Mouse (Mus musculus) kidney, adult 18-20 months (tissue): ENCODE results near the gene Dhx58.
A peak's percentile ranks its signal among the peaks of the same experiment; 100 is the strongest.
"Not testable (repeated sequence)": the region's sequence is repeated elsewhere in the genome, so short reads cannot be mapped to it uniquely, and the experiment has no call there.

Source experiments
- DNase-seq: peaks from one replicate; pipeline ENCODE4 v3.0.0; 2021

Dhx58 gene

DNA sequence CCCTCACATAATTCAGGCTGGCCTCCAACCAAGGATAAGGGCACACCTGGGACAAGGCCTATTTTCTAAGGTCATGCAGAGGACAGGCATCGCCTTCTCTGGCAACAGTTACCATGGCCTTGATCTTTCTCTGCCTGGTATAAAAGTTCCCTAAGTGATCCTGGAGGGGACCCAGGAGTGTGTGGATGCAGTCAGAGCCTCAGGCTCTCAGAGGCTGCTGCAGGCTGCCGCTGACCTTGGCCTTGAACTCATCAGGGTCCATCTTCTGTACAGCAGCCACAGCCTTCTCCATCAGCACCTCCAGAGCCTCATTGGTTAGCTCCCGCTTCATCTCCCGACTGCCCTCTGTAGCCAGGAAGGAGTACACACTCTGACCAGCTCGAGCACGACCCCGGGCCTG lies 6.2 kb downstream of the Dhx58 start:
- DNase-seq = no peak

GRCm38 (mm10) chr11:100694926-100695325 lies 9.1 kb downstream of the Dhx58 start:
- peak; percentile 78 for DNase-seq

DNA sequence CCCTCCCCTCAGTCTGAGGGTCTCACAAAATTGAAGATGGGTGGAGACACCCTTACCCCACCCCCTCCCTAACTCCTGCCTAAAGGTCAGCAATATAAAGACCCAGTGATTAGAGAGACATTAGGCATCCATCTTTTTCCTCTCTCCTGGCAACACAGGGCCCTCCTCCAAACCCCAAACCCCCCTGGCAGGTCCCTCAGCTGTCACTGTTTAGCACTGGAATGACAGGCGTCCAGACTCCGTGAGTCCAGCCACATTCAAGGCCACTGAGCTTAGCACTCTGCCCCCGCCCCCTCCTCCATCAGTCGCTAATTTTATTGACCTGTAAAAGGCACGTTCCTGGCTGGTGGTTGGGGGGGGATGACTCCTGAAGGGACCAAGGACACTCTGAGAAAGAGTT lies 10.9 kb downstream of the Dhx58 start:
- no peak for DNase-seq

DNA sequence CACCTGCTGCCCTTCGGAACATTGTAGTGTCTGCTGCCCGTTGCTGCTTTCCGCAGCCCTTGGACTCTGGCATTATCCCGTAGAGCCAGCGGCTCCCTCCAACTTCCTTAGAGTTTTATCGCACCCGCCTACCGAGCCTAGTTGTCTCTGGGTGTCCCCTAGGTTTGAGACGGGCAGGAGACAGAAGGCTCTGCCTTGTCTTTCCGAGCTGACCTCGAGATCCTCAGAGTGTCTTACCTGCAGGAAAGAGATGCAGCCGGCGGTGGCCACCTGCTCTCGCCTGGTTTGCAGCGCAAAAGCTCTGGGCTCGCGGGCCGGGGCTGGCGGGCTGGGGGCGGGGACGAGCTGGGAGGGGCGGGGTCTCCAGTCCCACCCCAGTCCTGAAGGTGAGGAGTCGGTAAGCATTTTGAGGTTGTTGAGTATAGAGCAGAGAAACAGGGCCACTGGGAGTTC lies 11.9 kb downstream of the Dhx58 start, which contains the start of gene Zfp385c:
Zfp385c (minus strand) TSS at position 292 of the 453 bp plus-strand sequence.
- DNase-seq = no peak

- DNase-seq = no peak
These were observed 13.7 kb downstream of the Dhx58 start for GRCm38 (mm10) chr11:100690389-100690788.

DNA sequence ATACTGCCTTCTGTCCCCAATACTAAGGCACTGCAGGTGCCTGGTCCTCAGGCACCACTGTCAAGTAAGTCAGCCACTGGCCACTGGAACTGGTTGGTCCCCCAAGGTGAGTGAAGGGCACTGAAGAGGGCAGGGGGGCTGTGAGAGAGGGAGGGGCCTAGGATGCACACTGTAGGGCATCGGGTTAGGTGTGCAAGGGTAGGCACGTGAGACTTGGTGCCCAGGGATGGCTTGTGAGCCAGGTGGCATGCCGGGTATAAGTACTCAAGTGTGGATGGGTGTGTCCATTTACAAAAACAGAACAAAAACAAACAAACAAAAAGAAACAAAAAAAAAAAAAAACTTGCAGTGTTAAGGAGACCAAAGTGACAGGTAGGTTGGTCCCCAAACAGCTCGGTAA lies 15.6 kb downstream of the Dhx58 start:
- DNase-seq = no peak

GRCm38 (mm10) chr11:100687265-100687664 lies 16.8 kb downstream of the Dhx58 start:
- DNase-seq = no peak

DNA sequence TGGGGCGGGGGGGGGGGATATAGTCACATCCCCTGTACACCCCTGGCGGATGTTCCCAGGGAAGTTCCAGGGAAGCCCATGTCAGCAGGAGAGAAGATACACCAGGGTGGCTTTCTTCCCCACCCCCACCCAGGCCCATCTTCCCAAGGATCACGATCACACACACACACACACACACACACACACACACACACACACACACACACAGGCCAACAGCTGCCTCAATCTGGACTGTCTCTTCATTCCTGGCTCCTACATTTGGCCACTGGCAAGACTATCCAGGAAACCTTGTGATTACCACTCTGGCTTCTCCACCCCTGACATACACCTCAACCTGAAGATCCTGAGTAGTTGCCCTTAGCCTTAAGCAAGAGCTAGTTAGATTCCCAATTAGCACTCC lies 18.7 kb downstream of the Dhx58 start:
- no peak for DNase-seq

DNA sequence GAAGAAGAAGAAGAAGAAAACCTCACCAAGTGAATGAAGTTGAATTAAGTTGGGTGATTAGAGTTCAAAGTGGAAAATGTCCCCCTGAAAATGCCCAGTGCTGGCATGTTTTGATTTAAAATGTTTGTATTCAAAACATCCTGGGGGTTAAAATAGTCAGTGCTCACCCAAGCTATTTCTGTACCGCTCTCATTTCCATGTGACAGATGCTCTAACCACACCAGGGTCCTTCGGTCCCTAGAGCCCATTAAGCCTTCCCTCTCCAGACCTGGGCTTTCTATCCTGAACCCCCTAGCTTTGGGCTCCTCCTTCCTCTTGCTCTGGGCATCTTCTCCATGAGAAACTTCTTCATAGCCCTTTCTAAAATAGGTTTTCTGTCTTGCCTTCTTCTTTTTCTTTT lies 20.0 kb downstream of the Dhx58 start:
- DNase-seq = no peak

GRCm38 (mm10) chr11:100682526-100682925 lies 21.5 kb downstream of the Dhx58 start:
- no peak for DNase-seq

DNA sequence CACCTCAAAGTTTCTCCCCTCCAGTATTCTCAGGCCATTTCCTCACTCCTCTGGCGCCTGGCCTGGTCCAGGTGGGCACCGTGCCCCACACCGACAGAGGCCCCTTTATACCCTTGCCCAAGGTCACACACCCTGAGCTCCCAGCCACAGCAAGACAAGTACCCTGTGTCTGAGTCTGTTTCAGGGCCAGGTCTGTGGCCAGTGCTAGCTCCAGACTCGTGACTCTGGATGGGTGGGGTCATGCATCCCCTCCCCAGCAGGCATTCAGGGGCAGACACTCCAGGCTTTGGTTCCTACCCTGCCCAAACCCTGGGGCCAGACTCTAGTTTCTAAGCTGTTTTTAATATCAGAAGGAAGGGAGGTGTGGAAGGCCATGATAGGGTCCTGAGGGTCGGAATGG lies 22.2 kb downstream of the Dhx58 start:
- no peak for DNase-seq

- no peak for DNase-seq
These were observed 26.3 kb downstream of the Dhx58 start for GRCm38 (mm10) chr11:100677810-100678209.

DNA sequence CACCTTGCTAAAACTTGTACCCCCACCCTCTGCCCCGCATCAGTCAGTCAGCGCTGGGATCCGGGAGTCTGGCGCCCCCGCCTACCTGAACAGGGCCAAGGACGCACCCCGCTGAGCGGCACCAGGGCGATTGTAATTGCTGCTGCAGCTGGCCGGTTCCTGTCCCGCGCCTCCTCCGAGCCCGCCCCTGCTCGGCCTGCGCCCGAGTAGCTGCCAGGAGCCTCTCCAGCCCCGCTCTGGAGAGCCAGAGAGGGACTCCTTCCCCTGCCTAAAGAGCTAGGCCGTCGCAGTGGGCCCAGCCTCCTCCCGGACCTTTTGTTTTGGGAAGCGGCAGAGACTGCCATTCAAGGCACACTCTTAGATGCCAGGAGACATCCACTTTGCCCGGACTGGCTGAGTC lies 30.9 kb downstream of the Dhx58 start:
- DNase-seq = no peak

- DNase-seq = no peak
These were observed 32.1 kb downstream of the Dhx58 start for GRCm38 (mm10) chr11:100671956-100672355.

- DNase-seq = no peak
These were observed 33.0 kb downstream of the Dhx58 start for GRCm38 (mm10) chr11:100671049-100671448.

DNA sequence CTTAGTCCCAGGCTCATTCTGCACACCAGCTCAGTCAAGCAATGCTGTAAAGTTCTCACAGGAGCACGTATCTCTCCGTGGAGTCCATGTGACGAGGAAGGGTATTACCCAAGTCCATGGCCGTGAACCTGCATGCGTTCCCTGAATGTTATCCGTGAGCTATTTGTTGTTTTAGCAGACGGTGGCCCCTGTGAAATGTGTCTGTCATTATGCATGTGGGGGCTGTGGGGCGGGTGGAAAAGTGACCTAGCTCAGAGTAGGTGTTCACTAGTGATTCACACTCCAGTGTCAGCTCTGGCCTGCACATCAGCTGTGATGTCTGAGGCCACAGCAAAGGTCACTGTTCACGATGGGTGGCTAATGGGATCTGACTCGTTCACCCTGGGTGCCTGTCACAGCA lies 44.3 kb downstream of the Dhx58 start:
- no peak for DNase-seq

GRCm38 (mm10) chr11:100656458-100656857 lies 47.6 kb downstream of the Dhx58 start:
- no peak for DNase-seq

GRCm38 (mm10) chr11:100655589-100655988 lies 48.5 kb downstream of the Dhx58 start:
- DNase-seq = not testable (repeated sequence)

DNA sequence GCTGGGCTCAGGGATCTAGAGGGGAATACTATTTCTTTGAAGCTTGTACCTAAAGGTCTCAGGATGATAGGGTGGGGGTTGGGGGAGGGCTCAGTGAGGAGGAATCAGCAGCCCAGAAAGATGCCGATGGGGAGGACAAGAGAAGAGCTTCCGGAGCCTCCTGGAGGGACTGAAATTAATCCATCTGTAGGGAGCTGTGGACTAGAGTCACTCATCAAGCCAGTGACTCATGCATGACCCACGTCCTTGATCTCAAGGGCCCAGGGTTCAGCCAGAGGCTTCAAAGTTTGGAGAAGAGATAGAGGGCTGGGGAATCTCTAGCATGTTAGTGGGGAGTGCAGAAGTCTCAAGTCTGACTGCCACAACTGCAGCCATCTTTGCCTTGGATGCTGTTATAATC lies 52.3 kb downstream of the Dhx58 start:
- no peak for DNase-seq

GRCm38 (mm10) chr11:100651205-100651604 lies 52.9 kb downstream of the Dhx58 start:
- no peak for DNase-seq

DNA sequence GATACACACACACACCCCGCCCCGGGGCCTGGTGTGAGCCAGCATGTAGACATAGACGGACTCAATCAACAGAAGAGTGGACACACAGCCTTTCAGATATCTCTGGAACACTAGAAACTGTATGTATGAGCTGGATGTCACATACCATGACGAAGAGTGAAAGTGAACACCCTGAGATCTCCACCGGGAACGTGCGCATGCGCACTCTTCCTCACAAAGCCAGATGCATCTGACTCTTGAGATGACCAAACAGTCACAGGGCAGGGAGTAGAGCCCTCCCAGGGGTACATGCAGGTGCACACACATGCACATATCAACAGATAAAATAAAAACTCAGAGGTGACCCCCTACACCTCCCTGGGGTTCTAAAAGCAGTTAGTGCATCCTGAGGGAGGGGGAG lies 55.7 kb downstream of the Dhx58 start:
- no peak for DNase-seq

- DNase-seq = peak; percentile 51
These were observed 57.8 kb downstream of the Dhx58 start for GRCm38 (mm10) chr11:100646265-100646664.
